Mouse (Mus musculus) midbrain, embryonic 10.5 days (tissue): ENCODE data around the gene Il6st. TPM values are rescaled to one million over a fixed set of nuclear protein-coding genes. Genes with fewer than 3 reads are reported as not detected.
"Not testable (repeated sequence)": the region's sequence is repeated elsewhere in the genome, so short reads cannot be mapped to it uniquely, and the experiment has no call there.

ENCODE experiments used
- DNase-seq: peaks from one replicate; pipeline ENCODE4 v3.0.0-alpha.2; 2017; ENCODE audit warnings: low spot score
- H3K27ac ChIP-seq: fragments of 300-500 bp; sonication (generic); replicated peaks from 2 replicates; pipeline ENCODE4 v1.5.1; 2016; ENCODE audit warnings: mild to moderate bottlenecking
- H3K27me3 ChIP-seq: fragments of 300-500 bp; sonication (generic); 2 replicates; pipeline ENCODE4 v1.6.1; 2016; ENCODE audit warnings: low read depth, mild to moderate bottlenecking; ENCODE audit not compliant: poor library complexity, severe bottlenecking
- H3K36me3 ChIP-seq: fragments of 300-500 bp; sonication (generic); 2 replicates; pipeline ENCODE4 v1.6.1; 2016; ENCODE audit warnings: mild to moderate bottlenecking, moderate library complexity
- H3K4me1 ChIP-seq: fragments of 300-500 bp; sonication (generic); 2 replicates; pipeline ENCODE4 v1.6.1; 2016
- H3K4me3 ChIP-seq: fragments of 300-500 bp; sonication (generic); 2 replicates; pipeline ENCODE4 v1.5.1; 2016; ENCODE audit warnings: mild to moderate bottlenecking, moderate library complexity
- H3K9me3 ChIP-seq: fragments of 300-500 bp; sonication (generic); replicated peaks from 2 replicates; pipeline ENCODE4 v1.6.1; 2016; ENCODE audit warnings: mild to moderate bottlenecking
- WGBS: fragments of 180-500 bp; shearing (Covaris S2); methylation state at CpG from one replicate; pipeline ENCODE4 v1.1.7; 2016; 5-methylcytosine and 5-hydroxymethylcytosine counted together
- polyA plus RNA-seq: library from polyadenylated mRNA; unstranded; fragments of >200 nt; fragmentation: Nextera tagmentation; extraction: Ambion mirVana; gene quantifications from 2 replicates; pipeline ENCODE4 v1.2.1, GENCODE M21; 2016

The Il6st gene
- polyA plus RNA-seq = 21.6 and 28.4 TPM in 2 replicates

DNA sequence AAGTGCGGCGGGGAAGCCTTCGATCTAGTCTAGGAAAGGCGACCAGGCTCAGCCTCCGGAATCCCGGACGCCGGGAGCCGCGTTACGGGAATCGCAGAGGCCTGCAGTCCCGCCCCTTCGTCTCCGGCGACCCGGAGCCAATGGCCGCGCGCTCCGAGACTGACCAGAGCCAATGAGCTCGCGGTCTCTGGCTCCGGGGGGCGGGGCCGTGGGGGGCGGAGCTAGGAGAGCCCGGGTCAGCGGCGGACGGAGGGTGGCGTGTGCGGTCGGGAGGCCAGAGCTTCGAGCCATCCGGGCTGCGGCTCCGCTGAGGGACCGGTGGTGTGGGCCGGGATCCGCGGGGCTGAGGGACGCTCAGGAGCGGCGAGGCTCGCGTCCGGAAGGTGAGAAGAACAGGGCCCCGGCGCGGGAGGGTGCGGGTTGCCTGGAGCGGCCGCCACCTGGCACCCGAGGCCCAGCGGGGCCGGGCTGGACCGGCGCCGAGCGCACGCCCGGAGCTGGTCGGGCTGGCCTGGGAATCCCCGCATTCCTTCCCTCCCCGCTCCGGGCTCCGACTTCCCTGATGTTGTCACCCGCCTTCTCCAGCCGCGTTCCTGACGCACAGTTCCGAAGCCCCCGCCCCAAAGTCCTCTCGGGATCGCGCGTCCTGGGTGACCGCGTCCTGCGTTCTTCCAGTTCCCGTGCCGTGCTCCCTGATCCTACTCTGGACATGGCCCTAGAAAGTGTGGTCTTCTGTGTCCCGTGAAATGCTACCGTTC lies at the start of gene Il6st:
Gene Il6st, plus strand, starts transcription at position 203 of the 758 bp plus-strand sequence.
- no peaks in the 10 kb centered on the region for H3K36me3 ChIP-seq
- H3K4me3 ChIP-seq = peak within 1 kb of the TSS; percentile 89
- H3K27me3 ChIP-seq = peaks cover 3% of the 10 kb centered on the region; the same call in 1 of the 2 replicates
- H3K4me1 ChIP-seq = peaks cover 21% of the 10 kb centered on the region
- WGBS = under 1% methylated on average over 85 of the region's 85 CpGs
- peak; percentile 98 for DNase-seq
- H3K9me3 ChIP-seq = no peaks in the 10 kb centered on the region
- H3K27ac ChIP-seq = peak within 1 kb of the TSS; percentile 93

DNA sequence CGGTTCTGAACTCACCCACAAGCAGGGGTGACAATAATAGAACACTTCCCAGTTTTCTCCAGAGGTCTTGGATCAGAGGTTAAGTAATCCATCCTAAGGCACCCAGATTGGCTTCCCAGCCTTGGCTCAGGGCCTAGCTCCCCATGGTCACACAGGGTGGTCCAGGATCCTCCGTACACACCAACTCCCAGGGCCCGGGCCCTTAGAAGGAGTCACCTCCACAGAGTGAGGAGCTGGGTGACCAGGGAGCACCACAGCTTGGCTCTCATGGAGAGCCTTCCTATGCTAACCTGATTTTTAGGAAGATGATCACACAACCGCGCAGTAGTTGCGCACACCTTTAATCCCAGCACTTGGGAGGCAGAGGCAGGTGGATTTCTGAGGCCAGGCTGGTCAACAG lies 48.0 kb upstream of the Il6st start:
- DNase-seq = no peak
- Histone ChIP-seq H3K9me3 (no peaks in the 10 kb centered on the region), H3K36me3 (no peaks in the 10 kb centered on the region), H3K27ac (peak overlapping the region; percentile 71), H3K27me3 (no peaks in the 10 kb centered on the region), H3K4me3 (no peak overlapping the region), H3K4me1 (peaks cover 17% of the 10 kb centered on the region)
- 73% methylated on average over 6 of the region's 6 CpGs for WGBS

DNA sequence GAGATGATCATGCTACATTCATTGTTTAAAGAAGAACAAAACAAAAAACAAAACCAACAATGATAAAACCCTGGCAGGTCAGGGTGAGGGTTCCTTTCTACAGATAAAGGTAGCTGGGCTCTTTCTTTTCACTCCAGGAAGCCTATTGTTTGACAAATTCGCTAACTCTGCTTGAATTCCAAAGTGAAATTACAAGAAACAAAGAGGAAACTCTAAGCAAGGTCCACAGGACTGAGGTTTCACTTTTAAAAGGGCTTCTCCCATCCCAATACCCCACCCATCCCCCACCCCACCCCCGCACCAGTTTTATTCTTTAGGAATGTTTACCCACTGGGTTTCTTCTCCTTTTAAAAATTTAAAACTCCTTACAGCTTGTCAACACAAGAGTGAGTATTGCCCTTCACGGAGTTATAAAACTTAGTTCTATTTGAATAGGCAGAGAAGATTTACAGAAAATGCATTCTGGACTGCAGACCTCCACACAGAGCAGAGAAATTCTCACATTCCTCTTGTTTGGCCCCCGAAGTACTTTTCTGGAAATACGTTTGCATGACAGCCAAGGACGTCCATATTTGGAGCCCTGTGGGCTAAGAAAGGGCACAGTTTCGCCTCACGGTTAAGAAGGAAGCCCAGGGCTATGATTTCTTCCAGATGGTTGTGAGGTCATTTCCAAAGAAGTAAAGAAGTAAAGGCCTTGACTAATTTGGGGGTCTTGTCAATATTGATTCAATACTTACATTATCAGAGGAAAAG lies 47.3 kb upstream of the Il6st start:
- H3K27me3 ChIP-seq = no peaks in the 10 kb centered on the region
- no peak overlapping the region for H3K4me3 ChIP-seq
- WGBS = 25% methylated on average over 8 of the region's 8 CpGs
- no peak for DNase-seq
- H3K4me1 ChIP-seq = peaks cover 17% of the 10 kb centered on the region
- no peaks in the 10 kb centered on the region for H3K9me3 ChIP-seq
- no peaks in the 10 kb centered on the region for H3K36me3 ChIP-seq
- H3K27ac ChIP-seq = peak overlapping the region; percentile 71

DNA sequence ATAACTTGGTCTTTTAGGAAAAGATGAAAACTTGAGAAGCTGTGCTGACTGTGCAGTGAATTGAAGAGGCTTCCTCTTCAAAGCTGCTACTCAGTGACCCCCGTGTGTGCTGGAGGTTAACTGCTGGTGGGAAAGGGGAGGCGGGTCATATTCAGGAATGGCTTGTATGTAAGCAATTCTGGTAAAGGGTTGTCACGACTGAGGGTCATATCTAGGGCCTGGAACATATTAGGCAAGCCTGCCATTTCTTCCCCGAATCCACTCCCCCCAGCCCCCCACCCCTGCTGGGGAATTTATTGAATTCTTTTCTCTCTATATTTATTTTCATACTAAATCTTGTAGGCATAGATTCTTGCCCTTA lies 46.7 kb upstream of the Il6st start:
- WGBS = 44% methylated on average over 4 of the region's 4 CpGs
- no peak overlapping the region for H3K4me3 ChIP-seq
- H3K9me3 ChIP-seq = no peaks in the 10 kb centered on the region
- peak; percentile 37 for DNase-seq
- H3K27ac ChIP-seq = peak overlapping the region; percentile 71
- H3K27me3 ChIP-seq = no peaks in the 10 kb centered on the region
- peaks cover 17% of the 10 kb centered on the region for H3K4me1 ChIP-seq
- H3K36me3 ChIP-seq = no peaks in the 10 kb centered on the region

DNA sequence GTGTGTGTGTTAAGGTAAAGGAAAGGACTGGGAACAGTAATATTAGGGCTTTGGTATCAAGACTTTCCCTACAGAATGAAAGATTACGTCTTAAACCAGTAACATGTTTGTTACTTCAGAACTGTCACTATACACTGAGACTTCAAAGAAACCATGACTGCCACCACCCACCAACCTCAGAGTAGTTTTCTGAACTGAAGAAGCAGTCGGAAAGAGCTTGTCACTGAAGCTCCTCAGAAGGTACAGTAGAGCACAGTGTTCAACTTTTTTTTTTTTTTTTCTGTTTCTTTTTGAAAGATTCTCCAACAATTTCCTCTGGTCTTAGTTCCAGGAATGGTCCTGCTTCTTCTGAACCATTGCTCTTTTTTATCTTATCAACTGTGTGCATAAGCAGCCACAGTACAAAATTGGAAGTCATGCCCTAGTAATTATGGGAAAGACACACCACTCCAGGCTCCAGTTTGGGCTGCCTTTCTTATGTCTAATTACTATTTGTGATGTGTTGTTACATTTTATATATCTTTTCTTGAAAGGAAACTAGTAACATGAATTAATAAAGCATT lies 45.9 kb upstream of the Il6st start:
- H3K9me3 ChIP-seq = no peaks in the 10 kb centered on the region
- no peaks in the 10 kb centered on the region for H3K36me3 ChIP-seq
- peaks cover 17% of the 10 kb centered on the region for H3K4me1 ChIP-seq
- H3K27ac ChIP-seq = no peak overlapping the region
- no peak overlapping the region for H3K4me3 ChIP-seq
- DNase-seq = no peak
- 82% methylated on average over 2 of the region's 2 CpGs for WGBS
- H3K27me3 ChIP-seq = no peaks in the 10 kb centered on the region

DNA sequence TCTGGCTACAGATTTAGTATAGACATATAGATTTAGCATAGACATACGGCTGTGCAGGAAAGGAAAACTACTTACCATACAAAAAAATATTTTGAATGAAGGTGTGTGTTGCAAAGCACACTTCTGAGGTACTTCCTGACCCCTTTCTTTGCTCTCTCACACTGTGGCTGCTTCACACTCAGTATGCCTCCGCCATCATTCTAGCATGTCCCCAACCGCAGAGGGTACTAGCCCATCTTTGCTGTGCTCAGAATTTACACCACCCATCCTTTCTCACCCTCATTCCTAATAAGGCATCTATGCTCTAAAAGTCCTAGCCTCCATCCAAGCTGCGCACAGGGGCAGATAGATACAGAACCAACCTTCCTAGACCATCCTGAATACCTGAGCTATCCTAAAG lies 45.3 kb upstream of the Il6st start:
- Histone ChIP-seq H3K27me3 (no peaks in the 10 kb centered on the region), H3K27ac (no peak overlapping the region; the same call in 1 of the 2 replicates), H3K4me3 (no peak overlapping the region), H3K36me3 (no peaks in the 10 kb centered on the region), H3K4me1 (peaks cover 17% of the 10 kb centered on the region), H3K9me3 (no peaks in the 10 kb centered on the region)
- 90% methylated on average over 4 of the region's 4 CpGs for WGBS
- no peak for DNase-seq

DNA sequence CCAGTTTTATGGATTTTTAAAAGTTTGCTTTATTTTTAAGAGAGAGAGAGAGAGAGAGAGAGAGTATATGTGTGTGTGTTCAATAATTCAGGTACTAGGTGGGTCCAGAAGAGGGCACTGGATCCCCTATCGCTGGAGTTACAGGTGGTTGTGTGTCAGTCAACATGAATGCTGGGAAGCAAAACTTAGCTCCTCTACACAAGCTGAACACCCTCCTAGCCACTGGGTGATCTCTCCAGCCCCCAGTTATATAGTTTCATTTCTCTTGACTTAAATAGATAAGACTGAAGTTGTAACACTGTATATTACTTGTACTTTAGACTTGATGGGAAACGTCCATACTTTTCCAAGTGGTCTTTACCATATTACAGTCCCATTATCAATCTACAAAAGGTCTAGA lies 39.7 kb upstream of the Il6st start:
- H3K27ac ChIP-seq = no peak overlapping the region
- H3K36me3 ChIP-seq = no peaks in the 10 kb centered on the region
- WGBS = 87% methylated on average over 2 of the region's 2 CpGs
- no peaks in the 10 kb centered on the region for H3K9me3 ChIP-seq
- DNase-seq = no peak
- no peak overlapping the region for H3K4me3 ChIP-seq
- no peaks in the 10 kb centered on the region for H3K27me3 ChIP-seq
- H3K4me1 ChIP-seq = peaks cover 11% of the 10 kb centered on the region

DNA sequence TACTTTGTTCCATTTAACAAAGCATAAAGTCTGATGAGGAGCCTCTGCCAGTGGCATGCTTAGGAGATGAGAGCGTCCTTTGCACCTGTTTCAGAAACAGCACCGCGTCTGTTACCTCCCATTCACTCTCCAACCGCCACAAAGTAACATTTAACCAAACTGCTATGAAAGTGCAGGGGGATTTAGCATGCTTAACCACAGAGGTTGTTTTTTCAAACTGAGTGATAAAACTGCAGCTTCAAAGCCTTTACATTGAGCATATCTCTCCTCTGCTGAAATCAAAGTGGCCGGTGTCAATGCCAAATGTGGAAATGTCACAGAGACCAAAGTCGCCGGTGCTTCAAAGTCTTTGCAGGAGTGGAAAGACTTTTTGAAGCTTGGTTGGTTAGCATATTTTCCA lies 39.2 kb upstream of the Il6st start:
- no peaks in the 10 kb centered on the region for H3K9me3 ChIP-seq
- H3K4me1 ChIP-seq = peaks cover 11% of the 10 kb centered on the region
- 92% methylated on average over 7 of the region's 7 CpGs for WGBS
- no peaks in the 10 kb centered on the region for H3K27me3 ChIP-seq
- no peaks in the 10 kb centered on the region for H3K36me3 ChIP-seq
- no peak for DNase-seq
- H3K4me3 ChIP-seq = no peak overlapping the region
- no peak overlapping the region for H3K27ac ChIP-seq

DNA sequence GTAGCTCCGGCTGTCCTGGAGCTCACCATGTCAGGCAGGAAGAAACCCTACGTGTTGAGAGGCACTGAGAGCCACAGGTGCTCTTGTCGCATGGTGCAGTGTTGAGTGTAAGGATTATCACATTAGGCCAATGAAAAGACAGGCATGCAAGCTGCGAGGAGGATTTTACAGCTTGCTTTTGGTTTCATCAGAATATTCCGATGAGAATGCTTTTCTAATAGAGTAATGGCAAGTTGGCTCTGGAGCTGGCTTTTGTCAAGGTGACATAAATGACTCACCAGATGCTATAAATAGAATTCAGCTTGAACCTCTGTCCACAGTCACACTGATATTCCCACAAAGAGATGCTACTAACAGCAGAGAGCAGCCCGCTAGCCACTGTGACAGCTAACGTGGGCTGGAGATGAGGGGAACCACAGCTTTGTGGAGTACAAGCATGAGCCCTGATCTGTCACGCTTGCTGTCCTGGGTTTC lies 38.7 kb upstream of the Il6st start:
- H3K4me1 ChIP-seq = peaks cover 11% of the 10 kb centered on the region
- DNase-seq = no peak
- no peaks in the 10 kb centered on the region for H3K9me3 ChIP-seq
- H3K36me3 ChIP-seq = no peaks in the 10 kb centered on the region
- no peaks in the 10 kb centered on the region for H3K27me3 ChIP-seq
- WGBS = 76% methylated on average over 8 of the region's 8 CpGs
- H3K4me3 ChIP-seq = no peak overlapping the region
- no peak overlapping the region for H3K27ac ChIP-seq

DNA sequence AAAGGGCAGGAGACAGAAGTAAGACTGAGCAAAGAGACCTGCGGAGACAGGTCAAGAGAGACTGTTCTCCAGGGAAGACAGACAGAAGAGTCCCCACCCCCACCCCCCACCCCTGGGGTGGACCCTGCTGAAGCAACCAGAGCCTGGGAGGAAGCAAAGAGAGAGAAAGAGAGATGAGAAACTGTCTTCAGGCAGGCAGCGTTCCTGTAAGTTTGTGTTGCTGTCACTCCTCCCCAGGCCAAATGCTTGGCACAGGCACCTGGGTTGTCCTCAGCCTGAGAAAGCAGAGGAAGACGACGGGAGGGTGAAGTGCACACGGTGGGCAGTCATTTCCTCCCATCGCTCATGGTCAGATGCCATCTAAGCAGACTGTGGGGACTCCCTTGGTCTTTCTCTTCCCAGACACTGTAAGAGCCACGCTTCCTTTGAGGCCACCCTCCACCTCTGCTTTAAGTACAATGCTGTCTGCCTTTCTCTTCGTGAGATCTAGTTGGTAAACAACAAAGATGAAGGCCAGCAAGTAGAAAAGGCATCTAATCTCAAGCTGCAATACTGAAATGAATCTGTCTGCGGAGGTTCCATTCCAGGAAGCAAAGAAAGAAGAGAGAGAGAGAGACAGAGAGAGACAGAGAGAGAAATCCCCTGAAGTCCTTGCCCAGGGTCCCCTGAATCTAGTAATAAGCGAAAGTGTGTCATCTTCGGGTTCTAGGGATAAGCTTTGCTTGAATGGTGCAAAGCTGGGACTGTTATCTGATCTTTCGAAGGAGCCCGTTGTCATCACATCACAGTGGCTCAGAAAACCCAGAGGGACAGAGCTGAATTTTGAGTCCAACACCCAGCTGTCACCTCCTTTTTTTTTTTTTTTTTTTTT lies 37.4 kb upstream of the Il6st start:
- H3K4me1 ChIP-seq = peaks cover 11% of the 10 kb centered on the region
- DNase-seq = no peak
- no peaks in the 10 kb centered on the region for H3K9me3 ChIP-seq
- no peaks in the 10 kb centered on the region for H3K27me3 ChIP-seq
- 0 out of 2 replicates have a peak overlapping the region, but pooled peaks have one; percentile 28 for H3K27ac ChIP-seq
- no peak overlapping the region for H3K4me3 ChIP-seq
- 78% methylated on average over 13 of the region's 13 CpGs for WGBS
- H3K36me3 ChIP-seq = no peaks in the 10 kb centered on the region

DNA sequence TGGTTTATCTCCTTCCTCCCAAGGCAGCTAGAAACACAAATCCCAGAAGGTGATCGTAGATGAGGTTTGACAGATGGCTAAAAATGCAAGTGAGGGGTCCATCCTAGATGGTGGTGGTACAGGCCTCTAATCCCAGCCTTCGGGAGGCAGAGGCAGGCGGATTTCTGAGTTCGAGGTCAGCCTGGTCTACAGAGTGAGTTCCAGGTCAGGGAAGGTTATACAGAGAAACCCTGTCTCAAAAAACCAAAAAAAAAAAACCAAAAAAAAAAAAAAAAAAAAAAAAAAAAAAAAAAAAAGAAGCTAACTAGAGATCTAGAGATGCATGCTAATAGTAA lies 36.8 kb upstream of the Il6st start:
- H3K36me3 ChIP-seq, H3K27ac ChIP-seq, H3K9me3 ChIP-seq, H3K4me3 ChIP-seq, DNase-seq, H3K27me3 ChIP-seq: not testable (repeated sequence)
- WGBS = 90% methylated on average over 4 of the region's 4 CpGs
- H3K4me1 ChIP-seq = peaks cover 11% of the 10 kb centered on the region

DNA sequence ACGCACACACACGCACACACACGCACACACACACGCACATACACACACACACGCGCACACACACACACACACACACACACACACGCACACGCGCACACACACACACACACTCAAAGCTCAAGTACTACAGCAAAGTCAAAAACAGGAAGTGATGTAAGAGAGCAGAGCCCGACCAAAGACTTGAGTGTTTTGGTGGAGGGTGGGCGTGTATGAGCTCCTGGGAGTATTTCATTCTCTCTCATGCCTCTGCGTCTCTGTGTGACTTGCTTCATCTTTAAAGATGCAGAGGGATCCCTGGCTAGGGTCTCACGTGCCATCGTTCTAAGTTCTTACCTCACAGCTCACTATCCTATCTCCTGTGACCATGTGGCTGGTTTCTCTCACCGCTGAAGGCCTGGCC lies 36.3 kb upstream of the Il6st start:
- Histone ChIP-seq H3K36me3 (no peaks in the 10 kb centered on the region), H3K4me1 (peaks cover 11% of the 10 kb centered on the region), H3K9me3 (no peaks in the 10 kb centered on the region), H3K4me3 (no peak overlapping the region), H3K27ac (no peak overlapping the region), H3K27me3 (no peaks in the 10 kb centered on the region)
- WGBS = 91% methylated on average over 15 of the region's 15 CpGs
- DNase-seq = no peak
